Mouse (Mus musculus) retina, adult 2 months (tissue): Measurements from ENCODE around the gene Ccdc159.

Experiments
- DNase-seq: peaks from one replicate; pipeline ENCODE4 v3.0.0-alpha.2; 2012; ENCODE audit warnings: low read depth, low spot score

Ccdc159 gene

DNA sequence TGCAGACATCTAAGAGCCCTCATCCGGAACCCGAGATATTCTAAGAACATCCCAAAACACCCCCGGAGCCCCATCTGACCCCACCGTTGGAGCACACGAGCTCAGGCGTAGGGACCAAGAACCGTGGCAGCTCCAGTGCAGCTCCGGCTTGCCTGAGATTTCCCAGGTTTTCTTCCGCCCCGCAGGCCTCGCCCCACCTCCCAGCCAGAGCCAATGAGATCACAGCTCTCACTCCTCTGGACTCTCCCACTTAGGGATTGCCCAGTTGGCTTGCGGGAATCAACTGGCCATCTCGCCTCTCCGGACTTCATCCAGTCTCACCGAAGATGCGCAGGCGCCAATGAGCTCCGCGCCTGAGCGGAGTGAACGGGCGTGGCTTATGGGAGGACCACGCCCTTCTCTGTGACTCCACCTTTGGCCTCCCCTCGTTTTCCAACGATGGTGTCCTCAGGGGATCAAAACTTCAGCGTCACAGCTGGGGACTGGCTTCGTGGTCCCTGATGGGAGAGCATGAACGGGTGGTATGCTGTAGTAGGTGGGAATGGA, at the start of gene Ccdc159, which contains the start of gene Tmem205:
Gene Ccdc159, plus strand, starts transcription at position 264 of the 546 bp plus-strand sequence.
Gene Tmem205, minus strand, starts transcription at position 349 of the 546 bp plus-strand sequence.
- DNase-seq: peak; percentile 90

DNA sequence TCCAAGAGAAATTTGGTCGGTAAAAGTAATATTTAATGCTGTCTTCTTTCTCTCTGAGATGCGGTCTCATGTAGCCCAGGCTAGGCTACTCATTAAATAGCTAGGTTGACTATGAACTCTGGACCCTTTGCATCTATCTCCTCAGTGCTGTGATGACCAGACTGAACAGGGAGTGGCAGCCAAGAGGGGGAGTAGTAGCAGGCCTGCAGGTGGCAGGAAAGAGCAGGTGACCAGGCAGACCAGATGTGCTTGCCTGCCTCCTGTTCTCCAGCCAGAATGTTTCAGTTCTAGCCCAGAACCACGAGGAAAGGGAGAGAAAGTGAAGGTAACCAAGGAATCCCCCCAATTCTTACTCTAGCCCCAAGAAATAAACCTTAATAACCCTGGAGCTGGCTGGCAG, 38.0 kb upstream of the Ccdc159 start:
- no peak for DNase-seq

DNA sequence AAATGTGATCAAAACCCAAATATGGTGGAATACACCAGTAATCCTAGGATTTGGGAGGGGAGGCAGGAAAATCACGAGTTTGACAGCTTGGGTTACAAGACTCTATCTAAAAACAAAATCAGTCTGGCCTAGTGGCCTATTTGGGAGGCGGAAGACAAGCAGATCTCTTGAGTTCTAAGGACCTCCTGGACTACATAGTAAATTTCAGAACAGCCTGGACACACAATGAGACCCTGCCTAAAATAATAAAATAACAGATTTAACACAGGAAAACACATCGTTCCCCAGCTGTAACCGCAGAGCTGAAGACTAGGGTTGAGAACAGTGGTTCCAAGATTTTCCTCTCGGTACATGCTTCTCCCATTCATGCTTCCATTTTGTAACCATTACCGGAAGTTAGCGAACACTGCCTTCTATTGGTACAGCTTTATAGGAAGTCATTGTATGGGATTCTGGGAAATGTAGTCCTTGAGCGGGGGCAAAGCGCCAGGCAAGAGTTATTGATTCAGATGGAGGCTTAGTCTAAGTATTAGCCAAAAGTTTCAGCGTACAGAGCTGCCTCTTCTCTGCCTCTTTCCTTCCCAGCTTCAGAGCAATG, 25.9 kb upstream of the Ccdc159 start:
- DNase-seq: peak; percentile 80

DNA sequence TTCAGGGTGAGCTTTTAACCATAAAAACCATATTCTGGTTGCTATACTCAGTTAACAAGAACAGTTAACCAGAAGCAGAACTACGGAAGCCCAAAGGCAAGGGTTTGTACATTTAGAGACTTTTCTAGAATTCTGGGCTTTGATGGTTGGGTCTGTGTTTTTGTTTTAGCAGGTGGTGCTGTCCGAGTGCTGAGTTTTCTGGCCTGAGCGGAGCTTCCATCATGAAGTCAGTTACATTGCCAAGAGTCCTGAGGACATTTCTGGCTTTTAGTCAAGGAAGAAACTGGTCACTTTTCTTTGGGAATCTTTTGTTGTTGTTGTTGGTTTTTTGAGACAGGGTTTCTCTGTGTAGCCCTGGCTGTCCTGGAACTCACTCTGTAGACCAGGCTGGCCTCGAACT, 23.2 kb upstream of the Ccdc159 start:
- no peak for DNase-seq

DNA sequence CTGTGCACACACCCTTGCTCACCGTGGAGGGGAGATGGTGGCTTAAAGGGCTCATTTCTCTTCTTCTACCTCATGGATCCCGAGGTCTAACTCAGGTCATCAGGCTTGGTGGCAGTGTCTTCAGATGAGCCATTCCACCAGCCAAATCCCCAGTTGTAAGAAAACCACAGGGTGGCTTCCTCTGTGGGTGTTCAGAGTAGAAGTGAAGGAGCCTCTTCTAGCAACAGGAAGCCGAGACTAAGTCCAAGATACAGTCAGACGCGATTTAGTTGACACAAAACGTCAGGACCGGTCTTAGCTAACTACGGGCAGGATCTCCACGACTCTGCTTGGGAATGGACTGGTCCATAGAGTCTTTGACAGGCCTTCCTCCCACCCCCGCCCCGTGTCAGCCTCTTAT, 19.1 kb upstream of the Ccdc159 start:
- no peak for DNase-seq

DNA sequence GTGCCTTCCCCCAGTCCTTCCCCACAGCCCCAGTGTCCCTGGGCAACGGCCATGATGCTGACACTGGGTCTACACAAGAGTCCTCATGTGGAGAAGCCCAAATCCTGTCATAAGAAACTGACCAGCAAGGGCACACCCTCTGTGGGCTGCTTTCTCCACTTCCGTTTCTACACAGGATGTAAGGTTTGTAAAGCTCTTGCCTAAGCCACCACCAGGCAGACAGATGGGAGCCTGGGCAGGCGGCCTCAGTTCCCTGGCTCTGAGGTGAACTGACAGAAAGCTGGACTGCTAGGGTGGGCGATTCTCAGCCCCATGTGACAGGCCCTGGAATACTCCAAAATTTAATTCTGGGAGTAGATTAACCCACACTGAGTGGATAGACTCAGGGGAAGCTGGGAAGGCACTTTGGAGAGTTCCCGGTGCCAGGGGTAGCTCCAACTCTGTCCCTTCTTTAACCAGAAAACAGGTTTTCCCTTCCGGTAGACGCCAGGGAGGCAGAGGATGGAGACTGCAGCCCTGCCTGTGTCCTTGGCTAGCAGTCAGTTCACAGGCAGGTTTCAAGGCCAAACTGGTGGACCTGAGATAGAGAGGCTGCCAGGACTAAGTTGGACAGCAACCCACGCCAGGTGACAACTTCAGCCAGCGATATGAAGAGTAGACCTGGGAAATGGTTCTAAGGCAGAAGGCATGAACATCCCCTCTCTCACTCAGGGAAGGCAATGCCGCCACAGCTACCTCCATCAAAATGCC, 17.6 kb upstream of the Ccdc159 start:
- DNase-seq: no peak

DNA sequence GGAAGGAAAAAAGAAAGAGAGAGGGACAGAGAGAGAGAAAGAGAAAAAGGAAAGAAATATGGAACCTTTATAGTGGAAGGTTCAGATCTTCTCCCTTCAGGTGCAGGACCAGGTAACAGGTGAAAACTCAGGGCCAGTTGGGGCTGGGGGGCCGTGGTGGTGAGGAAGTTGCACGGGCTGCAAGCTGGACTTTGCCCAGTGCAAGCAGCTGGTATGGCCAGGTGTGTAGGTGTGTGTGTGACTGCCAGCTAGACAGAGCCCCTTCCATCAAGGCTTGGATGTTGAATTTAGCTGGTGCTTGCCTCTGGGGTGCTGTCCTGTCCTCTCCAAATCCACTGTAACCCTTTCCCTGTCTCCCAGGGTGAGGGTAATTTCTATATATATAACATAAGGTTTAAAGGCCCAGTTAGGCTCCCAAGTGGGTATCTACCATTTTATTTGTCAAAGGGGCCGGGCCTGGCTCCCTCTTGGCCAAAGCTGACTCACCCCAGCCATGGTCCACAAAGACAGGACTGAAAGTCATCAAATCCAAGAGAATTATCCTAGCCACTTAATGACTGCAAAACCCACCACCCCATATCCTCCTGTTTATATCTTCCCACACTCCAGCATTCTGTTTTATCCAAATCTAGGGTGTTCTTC, 10.3 kb upstream of the Ccdc159 start:
- DNase-seq: no peak

DNA sequence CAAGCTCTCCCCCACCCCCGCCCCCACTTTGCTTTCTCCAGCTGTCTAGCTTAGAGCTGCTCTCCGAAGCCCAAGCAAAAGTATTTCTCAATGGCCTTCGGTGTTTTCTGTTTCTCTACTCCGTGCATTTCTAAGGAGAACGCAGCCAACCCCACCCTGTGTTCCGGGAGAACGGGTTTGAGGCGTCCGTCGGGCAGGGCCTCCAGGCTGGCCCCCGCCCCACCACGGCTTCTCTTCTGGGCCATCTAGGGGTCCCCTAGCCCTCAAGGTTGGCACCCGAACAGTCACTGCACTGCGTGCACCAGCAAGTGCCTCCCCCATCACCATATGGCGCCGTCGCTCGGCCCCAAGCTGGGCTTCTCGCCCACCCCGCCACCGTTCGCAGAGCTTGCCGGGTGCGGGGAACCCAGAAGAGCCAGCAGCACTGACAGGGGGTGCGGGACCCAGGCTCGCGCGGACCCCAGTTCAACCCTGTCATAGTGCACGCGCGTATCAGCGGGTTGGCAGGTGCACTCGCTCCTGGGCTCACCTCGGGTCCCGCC, 9.7 kb upstream of the Ccdc159 start:
- DNase-seq: no peak

DNA sequence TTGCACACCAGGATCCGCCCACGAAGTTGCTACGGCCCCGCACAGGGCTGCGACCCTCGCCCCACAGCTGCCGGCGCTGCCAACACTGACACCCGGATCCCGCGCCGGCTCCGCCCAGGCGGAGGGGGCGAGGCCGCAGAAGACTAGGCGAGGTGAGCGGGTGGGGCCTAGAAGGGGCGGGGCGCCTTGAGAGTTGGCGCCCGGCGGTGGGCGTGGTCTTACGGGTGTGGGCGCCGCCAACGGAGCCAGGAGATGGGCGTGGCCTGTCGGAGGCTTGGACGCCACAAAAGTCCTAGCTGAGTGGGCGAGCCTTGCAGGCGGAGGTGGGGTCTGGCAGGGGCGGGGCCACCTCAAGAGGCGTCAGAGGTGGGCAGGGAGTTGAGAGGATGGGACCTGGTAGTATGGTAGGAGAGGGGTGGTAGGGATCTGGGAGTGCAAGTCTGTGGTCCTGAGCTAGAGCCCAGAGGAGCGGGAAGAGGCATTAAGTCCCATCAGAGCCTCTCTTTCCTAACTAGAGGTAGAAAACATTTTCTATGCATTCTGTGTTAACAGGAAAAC, 9.2 kb upstream of the Ccdc159 start, which contains the start of gene Rab3d:
Gene Rab3d, minus strand, starts transcription at position 158 of the 558 bp plus-strand sequence.
- DNase-seq: peak; percentile 80

DNA sequence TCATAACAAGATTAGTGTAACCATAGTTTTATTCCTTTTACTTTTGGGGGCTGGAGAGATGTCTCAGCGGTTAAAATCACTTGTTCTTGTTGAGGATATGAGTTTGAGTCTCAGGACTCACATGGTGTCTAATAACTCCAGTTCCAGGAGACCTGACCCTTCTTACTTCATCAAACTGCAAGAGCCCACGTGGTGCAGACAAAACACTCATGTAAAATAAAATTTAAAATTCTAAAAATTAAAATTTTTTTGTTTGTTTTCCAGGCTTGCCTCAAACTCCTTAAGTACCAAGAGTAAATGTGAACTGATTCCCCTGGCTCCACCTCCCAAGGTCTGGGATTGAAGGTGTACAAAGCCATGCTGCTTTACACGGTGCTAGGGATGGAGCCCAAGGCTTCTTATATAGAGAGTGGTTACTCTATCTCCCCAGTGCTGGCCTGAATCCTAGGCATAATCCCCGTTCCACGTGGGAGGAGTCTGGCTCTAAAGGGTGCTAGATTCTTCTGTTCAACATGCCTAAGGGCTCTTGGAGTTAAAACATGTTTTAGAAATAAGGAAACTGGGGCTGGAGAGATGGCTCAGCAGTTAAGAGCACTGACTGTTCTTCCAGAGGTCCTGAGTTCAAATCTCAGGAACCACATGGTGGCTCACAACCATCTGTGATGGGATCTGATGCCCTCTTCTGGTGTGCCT, 8.4 kb upstream of the Ccdc159 start:
- no peak for DNase-seq

DNA sequence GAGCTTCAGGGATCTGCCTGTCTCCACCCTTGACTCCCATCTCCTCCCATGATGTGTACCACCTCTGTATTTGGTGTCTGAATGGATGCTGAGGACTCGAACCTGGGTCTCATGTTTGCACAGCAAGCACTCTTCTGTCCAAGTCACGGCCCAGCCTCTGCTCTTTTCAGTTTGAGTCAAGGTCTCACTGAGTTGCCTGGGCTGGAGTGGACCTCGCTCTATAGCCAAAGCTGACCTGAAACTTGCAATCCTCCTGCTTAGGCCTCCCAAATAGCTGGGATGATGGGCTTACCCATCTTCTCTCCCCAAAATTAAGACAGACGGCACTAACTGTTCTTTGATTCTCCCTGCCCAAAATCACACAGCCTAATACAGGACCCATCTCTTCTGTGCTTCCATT, 4.2 kb upstream of the Ccdc159 start:
- no peak for DNase-seq

DNA sequence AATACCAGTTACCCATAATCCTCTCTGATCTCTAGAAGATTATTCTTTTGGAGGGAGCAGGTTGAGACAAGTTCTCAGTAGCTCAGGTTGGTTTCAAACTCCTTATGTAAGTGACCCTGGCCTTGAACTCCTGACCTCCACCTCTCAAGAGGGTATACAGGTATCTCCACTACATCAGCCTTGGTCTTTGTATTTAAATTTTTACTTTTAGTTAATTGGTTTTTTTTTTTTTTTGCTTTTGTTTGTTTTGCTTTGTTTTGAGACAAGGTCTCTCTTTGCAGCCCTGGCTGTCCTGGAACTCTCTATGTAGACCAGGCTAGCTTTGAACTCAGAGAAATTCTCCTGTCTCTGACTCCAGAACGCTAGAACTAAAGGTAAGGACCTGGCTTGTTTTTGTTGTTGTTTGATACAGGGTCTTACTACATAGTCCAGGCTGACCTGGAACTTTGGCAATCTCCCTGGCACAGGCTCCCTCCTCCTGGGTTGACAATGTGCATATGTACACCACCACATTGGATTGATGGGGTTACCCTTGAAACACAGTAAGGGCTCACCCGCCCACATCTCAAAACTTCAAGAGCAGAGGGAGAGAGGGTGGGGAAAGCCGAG, 3.7 kb upstream of the Ccdc159 start:
- no peak for DNase-seq

DNA sequence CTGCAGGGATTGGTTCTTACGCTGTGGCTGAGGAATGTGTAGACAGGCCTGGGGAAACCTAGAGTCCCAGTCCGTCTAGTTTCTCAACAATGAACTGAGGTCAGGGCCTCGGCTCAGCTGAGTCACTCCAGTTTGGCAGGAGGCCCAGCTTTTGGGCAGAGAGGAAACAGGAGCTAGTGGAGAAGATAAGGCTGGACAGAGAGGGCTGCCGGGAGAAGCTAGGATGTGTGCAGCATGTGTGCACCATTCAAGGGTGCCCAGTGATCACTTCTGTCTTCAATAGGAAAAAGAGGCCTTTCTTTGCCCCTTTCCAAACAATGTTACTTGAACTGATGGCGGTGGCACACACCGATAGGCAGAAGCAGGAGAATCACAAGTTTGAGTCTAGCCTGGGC, 3.2 kb upstream of the Ccdc159 start:
- DNase-seq: no peak

DNA sequence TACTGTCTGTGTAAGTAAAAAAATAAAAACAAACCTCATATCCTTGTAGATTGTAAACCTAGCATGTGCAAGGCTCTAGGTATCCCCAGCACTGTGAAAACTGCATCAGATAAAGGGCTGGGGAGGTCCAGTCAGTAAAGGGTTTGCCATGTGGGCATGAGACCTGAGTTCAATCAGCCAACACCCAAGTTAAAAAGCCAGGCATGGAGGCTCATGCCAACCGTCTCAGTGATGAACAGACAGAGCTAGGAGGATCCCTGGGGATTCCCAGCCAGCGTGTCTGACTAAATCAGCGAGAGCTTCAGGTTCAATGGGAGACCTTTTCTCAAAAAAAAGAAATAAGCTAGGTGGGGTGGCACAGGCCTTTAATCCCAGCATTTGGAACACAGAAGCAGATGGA, 2.2 kb upstream of the Ccdc159 start:
- no peak for DNase-seq

DNA sequence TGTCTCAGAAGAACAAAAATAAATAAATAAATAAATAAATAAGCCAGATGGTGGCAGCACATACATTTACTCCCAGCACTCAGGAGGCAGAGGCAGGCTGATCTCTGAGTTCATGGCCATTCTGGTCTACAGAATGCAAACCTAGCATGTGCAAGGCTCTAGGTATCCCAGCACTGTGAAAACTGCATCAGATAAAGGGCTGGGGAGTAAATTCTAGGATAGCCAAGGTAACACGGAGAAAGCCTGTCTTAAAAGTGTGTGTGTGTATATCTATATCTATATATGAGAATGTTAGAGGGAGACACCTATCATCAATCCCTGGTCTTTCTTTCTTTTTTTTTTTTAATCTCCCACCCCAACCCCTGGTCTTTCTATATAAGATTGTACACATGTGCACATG, 1.8 kb upstream of the Ccdc159 start:
- no peak for DNase-seq

DNA sequence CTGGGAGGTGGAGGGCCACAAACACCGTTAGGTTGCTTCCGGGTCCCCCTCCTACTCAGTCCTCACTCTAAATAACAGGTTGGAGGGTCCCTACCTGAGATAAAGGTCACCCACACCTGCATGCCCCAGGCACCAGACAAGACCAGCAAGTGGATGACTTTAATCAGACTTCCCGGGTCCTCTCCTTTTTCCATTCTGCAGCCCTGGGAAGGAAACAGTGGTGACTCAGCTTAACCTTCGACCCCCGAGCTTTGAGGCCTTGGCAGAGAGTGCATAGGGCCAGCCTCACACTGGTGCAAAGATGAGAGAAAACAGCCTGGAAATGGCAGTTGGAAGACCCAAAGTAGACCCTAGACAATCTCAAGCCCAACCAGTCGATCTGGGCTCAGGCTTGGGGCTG, 1.1 kb upstream of the Ccdc159 start:
- no peak for DNase-seq

DNA sequence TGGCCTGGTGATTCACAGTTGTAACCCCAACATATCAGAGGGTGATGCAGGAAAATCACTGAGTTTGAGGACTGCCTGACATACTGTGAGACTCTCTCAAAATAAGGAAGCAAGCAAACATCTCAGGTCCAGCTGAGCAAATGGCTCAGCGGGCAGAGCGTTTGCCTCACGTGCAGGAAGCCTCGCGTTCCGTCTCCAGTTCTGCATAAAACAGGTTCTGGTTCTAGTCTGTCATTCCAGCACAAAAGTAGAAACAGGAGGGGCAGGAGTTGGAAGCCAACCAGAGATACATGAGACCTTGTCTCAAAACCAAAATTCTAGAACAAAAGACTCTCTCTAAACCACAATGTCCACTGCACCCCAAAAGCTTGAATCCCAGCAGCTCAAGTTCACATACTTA, 487 bp upstream of the Ccdc159 start:
- no peak for DNase-seq

DNA sequence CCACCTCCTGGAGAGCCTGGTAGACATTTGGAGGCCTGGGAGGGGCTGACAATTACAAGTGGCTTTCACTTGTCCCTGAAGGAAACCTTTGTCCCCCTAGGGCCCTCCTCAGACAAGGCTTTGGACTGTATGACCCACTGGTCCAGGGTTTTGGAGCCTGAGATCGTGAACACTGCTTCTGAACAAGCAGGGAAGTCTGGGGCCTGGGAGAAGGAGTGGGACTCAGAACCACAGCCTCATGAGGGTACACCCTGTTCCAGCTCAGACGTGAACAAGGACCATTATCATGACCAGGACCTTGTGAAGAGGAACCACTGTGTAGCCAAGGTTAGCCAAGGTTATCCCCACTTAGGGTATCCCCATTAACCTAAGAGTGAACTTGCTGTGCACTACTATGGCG, 1.9 kb downstream of the Ccdc159 start:
- no peak for DNase-seq

DNA sequence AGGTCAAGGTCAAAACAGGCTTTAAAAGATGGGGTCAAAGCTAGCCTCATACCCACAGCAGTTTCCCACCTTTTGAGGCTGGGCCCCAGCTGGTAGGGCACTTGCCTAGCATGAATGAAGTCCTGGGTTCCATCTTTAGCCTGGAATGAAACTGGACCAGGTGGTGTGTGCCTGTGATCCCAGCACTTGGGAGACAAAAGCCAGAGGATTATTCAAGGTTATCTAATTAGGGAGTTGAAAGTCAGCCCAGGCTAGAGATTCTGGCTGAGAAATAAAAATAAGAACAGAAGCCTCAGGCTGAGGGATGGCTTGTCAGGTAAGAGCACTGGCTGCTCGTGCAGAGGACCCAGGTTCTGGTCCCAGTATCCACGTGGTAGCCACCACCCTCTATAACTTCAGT, 4.7 kb downstream of the Ccdc159 start:
- DNase-seq: no peak

DNA sequence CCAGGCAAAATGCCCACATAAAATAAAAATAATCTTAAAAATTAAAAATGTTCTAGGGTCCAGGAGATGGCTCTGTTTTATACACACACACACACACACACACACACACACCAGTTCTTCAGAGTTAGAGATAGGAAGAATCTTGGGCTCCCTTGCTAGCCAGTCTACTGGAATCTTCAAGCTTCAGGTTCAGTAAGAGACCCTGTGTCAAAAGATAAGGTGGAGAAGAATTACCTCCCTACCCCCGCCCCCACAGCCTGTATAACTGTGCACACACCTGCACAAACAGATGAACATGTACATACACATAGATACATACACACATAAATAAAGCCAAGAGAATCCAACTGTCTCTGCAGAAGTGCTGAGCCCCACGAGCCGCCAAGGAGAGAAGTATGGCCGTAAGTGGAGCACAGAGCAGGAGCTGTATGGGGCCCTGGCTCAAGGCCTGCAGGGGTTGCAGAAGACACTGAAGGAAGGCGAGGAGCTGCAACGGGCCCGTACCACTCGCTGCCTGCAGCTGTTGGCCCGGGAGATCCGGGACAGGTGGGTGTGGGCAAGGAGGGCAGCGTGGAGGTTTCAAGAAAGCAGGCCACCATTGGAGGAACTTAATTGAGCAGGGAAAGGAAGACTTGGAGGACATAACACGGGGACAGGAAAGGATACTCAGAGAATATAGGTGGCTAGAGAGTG, 5.3 kb downstream of the Ccdc159 start:
- DNase-seq: no peak
